Mouse (Mus musculus) G1E (cell line): ENCODE data around the gene Bloc1s4.

ENCODE experiments used
- CTCF ChIP-seq: IDR thresholded peaks from 2 replicates; pipeline ENCODE4 v1.5.1; 2012; ENCODE audit warnings: low read depth, low read length, inconsistent platforms, mixed read lengths
- GATA1 ChIP-seq: IDR thresholded peaks from 2 replicates; pipeline ENCODE4 v1.6.1; 2012; ENCODE audit warnings: borderline replicate concordance, low read length, inconsistent platforms, mixed read lengths
- GATA2 ChIP-seq: IDR thresholded peaks from 2 replicates; pipeline ENCODE4 v1.6.1; 2012; ENCODE audit warnings: low read depth, low read length, inconsistent platforms, borderline replicate concordance
- POLR2AphosphoS5 ChIP-seq: IDR thresholded peaks from 2 replicates; pipeline ENCODE4 v1.6.1; 2012; ENCODE audit warnings: low read depth, low read length, inconsistent platforms; ENCODE audit not compliant: insufficient replicate concordance
- TAL1 ChIP-seq: conservative IDR thresholded peaks from 2 replicates; pipeline ENCODE4 v1.6.1; 2012; ENCODE audit warnings: low read depth, low read length, inconsistent platforms, mixed read lengths

DNA sequence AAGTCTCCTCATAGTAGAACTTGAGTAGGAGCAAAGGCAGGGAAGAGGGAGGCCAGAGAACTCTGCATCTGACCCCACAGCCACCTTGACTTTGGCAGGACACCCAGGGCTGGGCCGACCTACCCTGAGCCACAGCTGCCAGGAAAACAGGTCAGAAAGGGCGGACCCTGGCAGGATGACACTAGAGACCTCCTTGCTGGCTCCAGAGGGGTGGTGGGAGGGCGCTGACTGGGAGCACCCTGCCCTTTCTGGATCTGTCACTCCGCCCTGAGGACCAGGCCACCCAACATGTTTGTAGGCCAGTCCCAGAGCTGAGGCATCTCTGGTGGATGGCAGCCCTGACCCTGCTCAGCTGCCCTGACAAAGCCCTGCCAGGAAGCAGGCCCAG, 19.4 kb downstream of the Bloc1s4 start:
- TF ChIP-seq CTCF: no peak
- TF ChIP-seq POLR2AphosphoS5: no peak
- no peak for TF ChIP-seq GATA1
- TF ChIP-seq TAL1: no peak
- TF ChIP-seq GATA2: no peak
